Mouse (Mus musculus) midbrain, postnatal 0 days (tissue): ENCODE results near the gene Ice2. TPM values are rescaled to one million over a fixed set of nuclear protein-coding genes. Genes with fewer than 3 reads are reported as not detected.

ENCODE experiments used
- ATAC-seq: fragments of 200-750 bp; cut with Nextera tagmentation; 2 replicates; pipeline ENCODE4 v1.8.0; 2017; ENCODE audit warnings: moderate number of reproducible peaks, mild to moderate bottlenecking, moderate TSS enrichment, moderate library complexity; ENCODE audit not compliant: low FRiP score
- DNase-seq: peaks from one replicate; pipeline ENCODE4 v3.0.0-alpha.2; 2015; ENCODE audit warnings: low spot score
- H3K27ac ChIP-seq: fragments of 300-500 bp; sonication (generic); 2 replicates; pipeline ENCODE4 v1.5.1; 2014; ENCODE audit warnings: low read depth, mild to moderate bottlenecking, low read length, mixed read lengths
- H3K27me3 ChIP-seq: fragments of 300-500 bp; sonication (generic); 2 replicates; pipeline ENCODE4 v1.6.1; 2014; ENCODE audit warnings: low read length, control low read depth, mixed read lengths; ENCODE audit not compliant: insufficient read depth
- H3K36me3 ChIP-seq: fragments of 300-500 bp; sonication (generic); 2 replicates; pipeline ENCODE4 v1.6.1; 2014; ENCODE audit warnings: low read length, control low read depth, mixed read lengths; ENCODE audit not compliant: insufficient read depth
- H3K4me1 ChIP-seq: fragments of 300-500 bp; sonication (generic); 2 replicates; pipeline ENCODE4 v1.6.1; 2014; ENCODE audit warnings: mild to moderate bottlenecking, control low read depth, antibody characterized with exemption, low read length, mixed read lengths; ENCODE audit not compliant: insufficient read depth
- H3K4me2 ChIP-seq: fragments of 300-500 bp; sonication (generic); 2 replicates; pipeline ENCODE4 v1.6.1; 2014; ENCODE audit warnings: low read depth, mild to moderate bottlenecking, low read length, mixed read lengths; ENCODE audit not compliant: poor library complexity, severe bottlenecking
- H3K4me3 ChIP-seq: fragments of 300-500 bp; sonication (generic); 2 replicates; pipeline ENCODE4 v1.5.1; 2014; ENCODE audit warnings: low read depth, mild to moderate bottlenecking, low read length, moderate library complexity
- H3K9ac ChIP-seq: fragments of 300-500 bp; sonication (generic); replicated peaks from 2 replicates; pipeline ENCODE4 v1.6.1; 2014; ENCODE audit warnings: mild to moderate bottlenecking, low read length, moderate library complexity, mixed read lengths; ENCODE audit not compliant: poor library complexity, severe bottlenecking
- H3K9me3 ChIP-seq: fragments of 300-500 bp; sonication (generic); 2 replicates; pipeline ENCODE4 v1.6.1; 2016; ENCODE audit warnings: low read length, control low read depth
- CTCF ChIP-seq: IDR thresholded peaks from 2 replicates; pipeline ENCODE4 v1.5.1; 2016; ENCODE audit warnings: antibody characterized with exemption, mild to moderate bottlenecking
- WGBS: fragments of 180-500 bp; shearing (Covaris S2); extraction: QIAGEN DNeasy Blood & Tissue Kit; methylation state at CpG from one replicate; pipeline ENCODE4 v1.1.7; 2014; 5-methylcytosine and 5-hydroxymethylcytosine counted together
- polyA plus RNA-seq: library from polyadenylated mRNA; unstranded; fragments of >200 nt; fragmentation: Nextera tagmentation; extraction: Ambion mirVana; gene quantifications from 2 replicates; pipeline ENCODE4 v1.2.1, GENCODE M21; 2015
- total RNA-seq: library from RNA; depleted of rRNA; stranded (reverse); fragments of >200 nt; gene quantifications from 2 replicates; pipeline ENCODE4 v1.2.3, GENCODE M21; 2014

Gene Ice2
- total and polyA plus RNA-seq, 2 experiments from 2014 or later: 4.9 to 7.3 TPM

- no peaks in the 10 kb centered on the region for H3K4me1 ChIP-seq
- no peaks in the 10 kb centered on the region for H3K9me3 ChIP-seq
- H3K27ac ChIP-seq: no peak overlapping the region
- DNase-seq (no peak), ATAC-seq (no peak)
- H3K27me3 ChIP-seq: no peaks in the 10 kb centered on the region
- 91% methylated on average over 4 of the region's 4 CpGs for WGBS
- H3K36me3 ChIP-seq: peaks cover 32% of the 10 kb centered on the region
- H3K4me3 ChIP-seq: no peak overlapping the region
- H3K9ac ChIP-seq: no peak overlapping the region
- TF ChIP-seq CTCF: peak; percentile 40
- H3K4me2 ChIP-seq: no peak overlapping the region
Observed at GRCm38 (mm10) chr9:69376982-69377653, 20.6 kb upstream of the Ice2 start.

- Histone ChIP-seq H3K9me3 (no peaks in the 10 kb centered on the region), H3K36me3 (peaks cover 32% of the 10 kb centered on the region), H3K27me3 (no peaks in the 10 kb centered on the region), H3K4me2 (no peak overlapping the region), H3K9ac (no peak overlapping the region), H3K4me3 (no peak overlapping the region), H3K27ac (no peak overlapping the region), H3K4me1 (no peaks in the 10 kb centered on the region)
- 89% methylated on average over 3 of the region's 3 CpGs for WGBS
- ATAC-seq: no peak
- no peak for TF ChIP-seq CTCF
- DNase-seq: no peak
Observed at GRCm38 (mm10) chr9:69377654-69378045, 20.1 kb upstream of the Ice2 start.

GRCm38 (mm10) chr9:69380546-69380945, 17.2 kb upstream of the Ice2 start:
- Histone ChIP-seq H3K9me3 (no peaks in the 10 kb centered on the region), H3K36me3 (peaks cover 19% of the 10 kb centered on the region; the same call in 1 of the 2 replicates), H3K9ac (no peak overlapping the region), H3K27ac (no peak overlapping the region), H3K4me3 (no peak overlapping the region), H3K4me2 (no peak overlapping the region), H3K4me1 (no peaks in the 10 kb centered on the region), H3K27me3 (no peaks in the 10 kb centered on the region)
- ATAC-seq (no peak), DNase-seq (no peak)
- WGBS: 79% methylated on average over 1 of the region's 1 CpGs
- no peak for TF ChIP-seq CTCF

- H3K27me3 ChIP-seq: no peaks in the 10 kb centered on the region
- TF ChIP-seq CTCF: peak; percentile 17; the same call in 1 of the 2 replicates
- no peak overlapping the region for H3K4me2 ChIP-seq
- ATAC-seq: no peak
- no peaks in the 10 kb centered on the region for H3K9me3 ChIP-seq
- peaks cover 13% of the 10 kb centered on the region; the same call in 1 of the 2 replicates for H3K36me3 ChIP-seq
- no peaks in the 10 kb centered on the region for H3K4me1 ChIP-seq
- no peak overlapping the region for H3K27ac ChIP-seq
- DNase-seq: no peak
- 58% methylated on average over 7 of the region's 7 CpGs for WGBS
- H3K4me3 ChIP-seq: no peak overlapping the region
- no peak overlapping the region for H3K9ac ChIP-seq
Observed at GRCm38 (mm10) chr9:69381741-69382140, 16.0 kb upstream of the Ice2 start.

- DNase-seq (no peak), ATAC-seq (no peak)
- Histone ChIP-seq H3K27ac (no peak overlapping the region), H3K36me3 (0 out of 2 replicates have a peak, but pooled peaks cover under 1% of the 10 kb centered on the region), H3K27me3 (no peaks in the 10 kb centered on the region), H3K4me1 (no peaks in the 10 kb centered on the region), H3K9ac (no peak overlapping the region), H3K4me3 (no peak overlapping the region), H3K4me2 (no peak overlapping the region), H3K9me3 (no peaks in the 10 kb centered on the region)
- 90% methylated on average over 17 of the region's 17 CpGs for WGBS
- TF ChIP-seq CTCF: no peak
Observed at GRCm38 (mm10) chr9:69384475-69384874, 13.2 kb upstream of the Ice2 start.

GRCm38 (mm10) chr9:69384905-69385304, 12.8 kb upstream of the Ice2 start:
- no peak for ATAC-seq
- 79% methylated on average over 1 of the region's 1 CpGs for WGBS
- H3K36me3 ChIP-seq: no peaks in the 10 kb centered on the region

More at GRCm38 (mm10) chr9:69384905-69385304, 12.8 kb upstream of the Ice2 start:
- no peaks in the 10 kb centered on the region for H3K9me3 ChIP-seq
- H3K27me3 ChIP-seq: no peaks in the 10 kb centered on the region
- TF ChIP-seq CTCF: no peak
- H3K27ac ChIP-seq: no peak overlapping the region
- no peak overlapping the region for H3K4me2 ChIP-seq
- no peaks in the 10 kb centered on the region for H3K4me1 ChIP-seq
- no peak overlapping the region for H3K4me3 ChIP-seq
- no peak overlapping the region for H3K9ac ChIP-seq
- DNase-seq: no peak
